Mouse (Mus musculus) stomach, embryonic 14.5 days (tissue): Measurements from ENCODE around the gene Sgcb. TPM values are rescaled to one million over a fixed set of nuclear protein-coding genes. Genes with fewer than 3 reads are reported as not detected.
"Not testable (repeated sequence)": the region's sequence is repeated elsewhere in the genome, so short reads cannot be mapped to it uniquely, and the experiment has no call there.

Source experiments
- ATAC-seq: fragments of 200-750 bp; cut with Nextera tagmentation; 2 replicates; pipeline ENCODE4 v1.8.0; 2017; ENCODE audit warnings: low read depth, moderate TSS enrichment; ENCODE audit not compliant: insufficient number of reproducible peaks, insufficient read depth, low FRiP score
- H3K27ac ChIP-seq: fragments of 300-500 bp; sonication (generic); 2 replicates; pipeline ENCODE4 v1.5.1; 2014; ENCODE audit warnings: mild to moderate bottlenecking, low read length, moderate library complexity, mixed read lengths
- H3K27me3 ChIP-seq: fragments of 300-500 bp; sonication (generic); 2 replicates; pipeline ENCODE4 v1.6.1; 2014; ENCODE audit warnings: low read length, control low read depth, mixed read lengths; ENCODE audit not compliant: control insufficient read depth, insufficient read depth
- H3K36me3 ChIP-seq: fragments of 300-500 bp; sonication (generic); 2 replicates; pipeline ENCODE4 v1.6.1; 2014; ENCODE audit warnings: mild to moderate bottlenecking, control low read depth, low read length, moderate library complexity, mixed read lengths; ENCODE audit not compliant: control insufficient read depth, insufficient read depth
- H3K4me1 ChIP-seq: fragments of 300-500 bp; sonication (generic); 2 replicates; pipeline ENCODE4 v1.6.1; 2014; ENCODE audit warnings: low read length, control low read depth, mixed read lengths; ENCODE audit not compliant: control insufficient read depth, insufficient read depth
- H3K4me2 ChIP-seq: fragments of 300-500 bp; sonication (generic); replicated peaks from 2 replicates; pipeline ENCODE4 v1.6.1; 2014; ENCODE audit warnings: low read depth, low read length, control low read depth
- H3K4me3 ChIP-seq: fragments of 300-500 bp; sonication (generic); 2 replicates; pipeline ENCODE4 v1.5.1; 2014; ENCODE audit warnings: low read depth, low read length, control low read depth
- H3K9ac ChIP-seq: fragments of 300-500 bp; sonication (generic); replicated peaks from 2 replicates; pipeline ENCODE4 v1.6.1; 2014; ENCODE audit warnings: low read depth, mild to moderate bottlenecking, control low read depth, low read length, moderate library complexity, mixed read lengths
- H3K9me3 ChIP-seq: fragments of 300-500 bp; sonication (generic); 2 replicates; pipeline ENCODE4 v1.6.1; 2016; ENCODE audit warnings: low read depth, low read length, control low read depth; ENCODE audit not compliant: control insufficient read depth
- WGBS: fragments of 180-500 bp; shearing (Covaris S2); extraction: QIAGEN DNeasy Blood & Tissue Kit; methylation state at CpG from one replicate; pipeline ENCODE4 v1.1.7; 2014; 5-methylcytosine and 5-hydroxymethylcytosine counted together
- polyA plus RNA-seq: library from polyadenylated mRNA; unstranded; fragments of >200 nt; fragmentation: Nextera tagmentation; extraction: Ambion mirVana; gene quantifications from 2 replicates; pipeline ENCODE4 v1.2.1, GENCODE M21; 2014

The Sgcb gene
- polyA plus RNA-seq, 1 experiment from 2014 or later: 32.1 TPM

DNA sequence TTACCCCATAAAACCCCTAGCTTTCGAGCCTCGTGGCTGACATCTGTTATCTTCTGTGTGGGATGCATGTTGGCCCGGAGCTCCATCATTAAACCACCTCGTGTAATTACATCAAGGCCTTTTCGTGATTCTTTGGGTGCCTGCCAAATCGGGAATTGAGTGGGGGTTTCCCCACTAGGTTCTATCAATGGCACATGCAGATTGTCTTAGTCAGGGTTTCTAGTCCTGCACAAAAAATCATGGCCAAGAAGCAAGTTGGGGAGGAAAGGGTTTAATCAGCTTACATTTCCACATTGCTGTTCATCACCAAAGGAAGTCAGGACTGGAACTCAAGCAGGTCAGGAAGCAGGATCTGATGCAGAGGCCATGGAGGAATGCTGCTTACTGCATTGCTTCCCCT is 63.6 kb downstream of the Sgcb start:
- ATAC-seq, H3K4me3 ChIP-seq, H3K9ac ChIP-seq, H3K36me3 ChIP-seq, H3K4me1 ChIP-seq, H3K4me2 ChIP-seq, H3K9me3 ChIP-seq, H3K27ac ChIP-seq, H3K27me3 ChIP-seq: not testable (repeated sequence)
- WGBS: 83% methylated on average over 6 of the region's 6 CpGs

Other genes with a start within 250 kb of the Sgcb start
- gene Cwh43, start 241.7 kb downstream of the Sgcb start, polyA plus RNA-seq: not detected in 2 replicates
- 29.4 and 33.3 TPM in 2 replicates for gene Dcun1d4, start 166.8 kb downstream of the Sgcb start, polyA plus RNA-seq
- gene Lrrc66, start 15.3 kb downstream of the Sgcb start, polyA plus RNA-seq: 0.82 TPM in 1 of 2 replicates, not detected in the other
- 0.21 and 0.36 TPM in 2 replicates for gene Spata18, start 3.6 kb upstream of the Sgcb start, polyA plus RNA-seq